Mouse (Mus musculus): Measurements from ENCODE around the gene Gm5849.
"Not testable (repeated sequence)": the region's sequence is repeated elsewhere in the genome, so short reads cannot be mapped to it uniquely, and the experiment has no call there.

Gm5849 gene

GRCm38 (mm10) chr3:90777776-90778175, at the start of gene Gm5849:
TSS of gene Gm5849 (minus strand) at chr3:90777876.
- DNase-seq, result not testable (repeated sequence)

GRCm38 (mm10) chr3:90749658-90750057, 28.0 kb downstream of the Gm5849 start:
- no peak for DNase-seq

- DNase-seq, result no peak
Measured at GRCm38 (mm10) chr3:90726606-90727005, 51.1 kb downstream of the Gm5849 start, which contains the start of gene Pglyrp4. TSS of gene Pglyrp4 (plus strand) at chr3:90726906.
